Mouse (Mus musculus) hindbrain, embryonic 13.5 days (tissue): Measurements from ENCODE around the gene Man2b2. TPM values are rescaled to one million over a fixed set of nuclear protein-coding genes. Genes with fewer than 3 reads are reported as not detected.

Source experiments
- ATAC-seq: fragments of 200-750 bp; cut with Nextera tagmentation; 2 replicates; pipeline ENCODE4 v1.8.0; 2017; ENCODE audit warnings: moderate TSS enrichment; ENCODE audit not compliant: low FRiP score
- H3K27ac ChIP-seq: fragments of 300-500 bp; sonication (generic); 2 replicates; pipeline ENCODE4 v1.5.1; 2015; ENCODE audit warnings: inconsistent platforms, mild to moderate bottlenecking, moderate library complexity
- H3K27me3 ChIP-seq: fragments of 300-500 bp; sonication (generic); 2 replicates; pipeline ENCODE4 v1.6.1; 2015; ENCODE audit warnings: mild to moderate bottlenecking, inconsistent platforms
- H3K36me3 ChIP-seq: fragments of 300-500 bp; sonication (generic); 2 replicates; pipeline ENCODE4 v1.6.1; 2015; ENCODE audit warnings: mild to moderate bottlenecking, inconsistent platforms
- H3K4me1 ChIP-seq: fragments of 300-500 bp; sonication (generic); replicated peaks from 2 replicates; pipeline ENCODE4 v1.6.1; 2015; ENCODE audit warnings: inconsistent platforms
- H3K4me2 ChIP-seq: fragments of 300-500 bp; sonication (generic); 2 replicates; pipeline ENCODE4 v1.6.1; 2015; ENCODE audit warnings: inconsistent platforms, mild to moderate bottlenecking, moderate library complexity
- H3K4me3 ChIP-seq: fragments of 300-500 bp; sonication (generic); 2 replicates; pipeline ENCODE4 v1.5.1; 2015; ENCODE audit warnings: mild to moderate bottlenecking, inconsistent platforms
- H3K9ac ChIP-seq: fragments of 300-500 bp; sonication (generic); 2 replicates; pipeline ENCODE4 v1.6.1; 2015; ENCODE audit warnings: mild to moderate bottlenecking, inconsistent platforms
- H3K9me3 ChIP-seq: fragments of 300-500 bp; sonication (generic); 2 replicates; pipeline ENCODE4 v1.6.1; 2016; ENCODE audit warnings: inconsistent platforms
- WGBS: fragments of 180-500 bp; shearing (Covaris S2); methylation state at CpG from one replicate; pipeline ENCODE4 v1.1.7; 2015; 5-methylcytosine and 5-hydroxymethylcytosine counted together
- polyA plus RNA-seq: library from polyadenylated mRNA; unstranded; fragments of >200 nt; fragmentation: Nextera tagmentation; extraction: Ambion mirVana; gene quantifications from 2 replicates; pipeline ENCODE4 v1.2.1, GENCODE M21; 2015

Gene Man2b2
- polyA plus RNA-seq, 1 experiment from 2014 or later: 12.3 TPM

GRCm38 (mm10) chr5:36791861-36792260 is 38.6 kb downstream of the Man2b2 start:
- no peak overlapping the region for H3K9ac ChIP-seq
- no peaks in the 10 kb centered on the region for H3K27me3 ChIP-seq
- H3K9me3 ChIP-seq: no peaks in the 10 kb centered on the region
- no peak for ATAC-seq
- peaks cover 13% of the 10 kb centered on the region for H3K36me3 ChIP-seq
- no peak overlapping the region for H3K4me3 ChIP-seq
- peaks cover 9% of the 10 kb centered on the region for H3K4me1 ChIP-seq
- H3K27ac ChIP-seq: no peak overlapping the region
- no peak overlapping the region for H3K4me2 ChIP-seq
- WGBS: 91% methylated on average over 9 of the region's 9 CpGs

- Histone ChIP-seq H3K27me3 (no peaks in the 10 kb centered on the region), H3K4me2 (no peak overlapping the region), H3K9me3 (no peaks in the 10 kb centered on the region), H3K4me3 (no peak overlapping the region), H3K27ac (no peak overlapping the region), H3K36me3 (no peaks in the 10 kb centered on the region), H3K4me1 (no peaks in the 10 kb centered on the region), H3K9ac (no peak overlapping the region)
- ATAC-seq: no peak
- 93% methylated on average over 5 of the region's 5 CpGs for WGBS
These were observed 44.4 kb downstream of the Man2b2 start for GRCm38 (mm10) chr5:36786052-36786451.

GRCm38 (mm10) chr5:36779512-36779911 is 50.9 kb downstream of the Man2b2 start:
- 83% methylated on average over 2 of the region's 2 CpGs for WGBS
- no peak overlapping the region for H3K9ac ChIP-seq
- no peak overlapping the region for H3K27ac ChIP-seq
- no peaks in the 10 kb centered on the region for H3K4me1 ChIP-seq
- H3K36me3 ChIP-seq: no peaks in the 10 kb centered on the region
- ATAC-seq: no peak
- H3K9me3 ChIP-seq: 0 out of 2 replicates have a peak, but pooled peaks cover 3% of the 10 kb centered on the region
- H3K4me3 ChIP-seq: no peak overlapping the region
- no peaks in the 10 kb centered on the region for H3K27me3 ChIP-seq
- H3K4me2 ChIP-seq: no peak overlapping the region

- Histone ChIP-seq H3K4me2 (no peak overlapping the region), H3K4me3 (no peak overlapping the region), H3K36me3 (no peaks in the 10 kb centered on the region), H3K4me1 (no peaks in the 10 kb centered on the region), H3K27ac (no peak overlapping the region), H3K27me3 (no peaks in the 10 kb centered on the region), H3K9me3 (0 out of 2 replicates have a peak, but pooled peaks cover 3% of the 10 kb centered on the region), H3K9ac (no peak overlapping the region)
- no peak for ATAC-seq
- 90% methylated on average over 1 of the region's 2 CpGs for WGBS
These were observed 51.6 kb downstream of the Man2b2 start for GRCm38 (mm10) chr5:36778901-36779300.

- Histone ChIP-seq H3K9ac (no peak overlapping the region), H3K4me2 (no peak overlapping the region), H3K36me3 (no peaks in the 10 kb centered on the region), H3K27ac (no peak overlapping the region), H3K4me3 (no peak overlapping the region), H3K27me3 (no peaks in the 10 kb centered on the region), H3K9me3 (0 out of 2 replicates have a peak, but pooled peaks cover 3% of the 10 kb centered on the region), H3K4me1 (no peaks in the 10 kb centered on the region)
- WGBS: 0% methylated on average over 2 of the region's 2 CpGs
- ATAC-seq: no peak
These were observed 53.3 kb downstream of the Man2b2 start for GRCm38 (mm10) chr5:36777186-36777585.

- ATAC-seq: no peak
- WGBS: 36% methylated on average over 9 of the region's 9 CpGs
These were observed 54.4 kb downstream of the Man2b2 start for GRCm38 (mm10) chr5:36776021-36776575.

GRCm38 (mm10) chr5:36775317-36775716 is 55.1 kb downstream of the Man2b2 start:
- H3K27me3 ChIP-seq: no peaks in the 10 kb centered on the region
- H3K9me3 ChIP-seq: no peaks in the 10 kb centered on the region
- no peaks in the 10 kb centered on the region for H3K36me3 ChIP-seq
- H3K4me2 ChIP-seq: no peak overlapping the region
- H3K9ac ChIP-seq: no peak overlapping the region
- WGBS: 86% methylated on average over 2 of the region's 2 CpGs
- H3K4me3 ChIP-seq: no peak overlapping the region
- H3K4me1 ChIP-seq: no peaks in the 10 kb centered on the region
- no peak for ATAC-seq
- no peak overlapping the region for H3K27ac ChIP-seq

More at GRCm38 (mm10) chr5:36776021-36776575, 54.4 kb downstream of the Man2b2 start:
- Histone ChIP-seq H3K4me1 (no peaks in the 10 kb centered on the region), H3K4me2 (no peak overlapping the region), H3K9ac (no peak overlapping the region), H3K27me3 (no peaks in the 10 kb centered on the region), H3K36me3 (no peaks in the 10 kb centered on the region), H3K27ac (no peak overlapping the region), H3K4me3 (no peak overlapping the region), H3K9me3 (0 out of 2 replicates have a peak, but pooled peaks cover 3% of the 10 kb centered on the region)

- Histone ChIP-seq H3K4me2 (no peak overlapping the region), H3K9ac (no peak overlapping the region), H3K27ac (no peak overlapping the region), H3K4me3 (no peak overlapping the region), H3K9me3 (no peaks in the 10 kb centered on the region), H3K4me1 (peaks cover 3% of the 10 kb centered on the region), H3K36me3 (no peaks in the 10 kb centered on the region), H3K27me3 (no peaks in the 10 kb centered on the region)
- ATAC-seq: no peak
- 72% methylated on average over 5 of the region's 5 CpGs for WGBS
These were observed 57.9 kb downstream of the Man2b2 start for GRCm38 (mm10) chr5:36772586-36772985.

- Histone ChIP-seq H3K27ac (no peak overlapping the region), H3K4me1 (peaks cover 15% of the 10 kb centered on the region), H3K36me3 (no peaks in the 10 kb centered on the region), H3K4me3 (no peak overlapping the region), H3K9me3 (no peaks in the 10 kb centered on the region), H3K9ac (no peak overlapping the region), H3K27me3 (no peaks in the 10 kb centered on the region), H3K4me2 (no peak overlapping the region)
- WGBS: 80% methylated on average over 3 of the region's 3 CpGs
- no peak for ATAC-seq
These were observed 60.9 kb downstream of the Man2b2 start for GRCm38 (mm10) chr5:36769603-36770002.

GRCm38 (mm10) chr5:36766958-36767703 is 63.3 kb downstream of the Man2b2 start:
- 21% methylated on average over 10 of the region's 10 CpGs for WGBS
- H3K4me3 ChIP-seq: no peak overlapping the region
- H3K4me1 ChIP-seq: peaks cover 24% of the 10 kb centered on the region
- peak; percentile 88 for ATAC-seq
- no peaks in the 10 kb centered on the region for H3K9me3 ChIP-seq
- H3K9ac ChIP-seq: peak overlapping the region; percentile 35; the same call in 1 of the 2 replicates
- peak overlapping the region; percentile 58; the same call in 1 of the 2 replicates for H3K27ac ChIP-seq
- no peaks in the 10 kb centered on the region for H3K27me3 ChIP-seq
- 0 out of 2 replicates have a peak overlapping the region, but pooled peaks have one; percentile 18 for H3K4me2 ChIP-seq
- no peaks in the 10 kb centered on the region for H3K36me3 ChIP-seq

- H3K4me3 ChIP-seq: no peak overlapping the region
- H3K27me3 ChIP-seq: 0 out of 2 replicates have a peak, but pooled peaks cover 3% of the 10 kb centered on the region
- peaks cover 10% of the 10 kb centered on the region; the same call in 1 of the 2 replicates for H3K4me1 ChIP-seq
- H3K36me3 ChIP-seq: no peaks in the 10 kb centered on the region
- no peak overlapping the region for H3K4me2 ChIP-seq
- H3K9me3 ChIP-seq: no peaks in the 10 kb centered on the region
- no peak overlapping the region for H3K9ac ChIP-seq
- 86% methylated on average over 4 of the region's 4 CpGs for WGBS
- H3K27ac ChIP-seq: no peak overlapping the region
- ATAC-seq: no peak
These were observed 70.6 kb downstream of the Man2b2 start for GRCm38 (mm10) chr5:36759848-36760247.

GRCm38 (mm10) chr5:36757033-36757432 is 73.4 kb downstream of the Man2b2 start:
- 68% methylated on average over 5 of the region's 5 CpGs for WGBS
- Histone ChIP-seq H3K9ac (no peak overlapping the region), H3K27ac (no peak overlapping the region), H3K4me2 (no peak overlapping the region), H3K36me3 (no peaks in the 10 kb centered on the region), H3K9me3 (no peaks in the 10 kb centered on the region), H3K27me3 (peaks cover 9% of the 10 kb centered on the region), H3K4me3 (no peak overlapping the region), H3K4me1 (no peaks in the 10 kb centered on the region)
- no peak for ATAC-seq
